Mouse (Mus musculus) lung, adult 2 months (tissue): Measurements from ENCODE around the gene Itgb8. TPM values are rescaled to one million over a fixed set of nuclear protein-coding genes. Genes with fewer than 3 reads are reported as not detected.

ENCODE experiments used
- DNase-seq: peaks from one replicate; pipeline ENCODE4 v3.0.0; 2022
- H3K4me1 ChIP-seq: fragments of 200-500 bp; 2 replicates; pipeline ENCODE4 v1.6.1; 2011; ENCODE audit warnings: low read length; ENCODE audit not compliant: control insufficient read depth, insufficient read depth
- H3K4me3 ChIP-seq: fragments of 200-500 bp; replicated peaks from 2 replicates; pipeline ENCODE3; 2011; ENCODE audit warnings: low read depth, mild to moderate bottlenecking, control low read depth, low read length; ENCODE audit errors: extremely low read depth
- CTCF ChIP-seq: fragments of 200-500 bp; IDR thresholded peaks from 2 replicates; pipeline ENCODE4 v1.5.1; 2011; ENCODE audit warnings: mild to moderate bottlenecking, low read length, control low read depth; ENCODE audit not compliant: insufficient read depth
- POLR2A ChIP-seq: fragments of 200-500 bp; IDR thresholded peaks from 2 replicates; pipeline ENCODE4 v1.6.1; 2011; ENCODE audit warnings: low read depth, mild to moderate bottlenecking, control low read depth, low read length, borderline replicate concordance; ENCODE audit errors: extremely low read depth
- WGBS: fragments of 180-500 bp; shearing (Covaris S2); methylation state at CpG from one replicate; pipeline ENCODE4 v1.1.7; 2018; 5-methylcytosine and 5-hydroxymethylcytosine counted together
- polyA plus RNA-seq: library from polyadenylated mRNA; depleted of rRNA; stranded (reverse); fragments of >200 nt; gene quantifications from 2 replicates; pipeline ENCODE4 v1.2.3, GENCODE M21; 2012; rRNA removed

Itgb8 gene
- 0.37 and 0.41 TPM in 2 replicates for polyA plus RNA-seq

DNA sequence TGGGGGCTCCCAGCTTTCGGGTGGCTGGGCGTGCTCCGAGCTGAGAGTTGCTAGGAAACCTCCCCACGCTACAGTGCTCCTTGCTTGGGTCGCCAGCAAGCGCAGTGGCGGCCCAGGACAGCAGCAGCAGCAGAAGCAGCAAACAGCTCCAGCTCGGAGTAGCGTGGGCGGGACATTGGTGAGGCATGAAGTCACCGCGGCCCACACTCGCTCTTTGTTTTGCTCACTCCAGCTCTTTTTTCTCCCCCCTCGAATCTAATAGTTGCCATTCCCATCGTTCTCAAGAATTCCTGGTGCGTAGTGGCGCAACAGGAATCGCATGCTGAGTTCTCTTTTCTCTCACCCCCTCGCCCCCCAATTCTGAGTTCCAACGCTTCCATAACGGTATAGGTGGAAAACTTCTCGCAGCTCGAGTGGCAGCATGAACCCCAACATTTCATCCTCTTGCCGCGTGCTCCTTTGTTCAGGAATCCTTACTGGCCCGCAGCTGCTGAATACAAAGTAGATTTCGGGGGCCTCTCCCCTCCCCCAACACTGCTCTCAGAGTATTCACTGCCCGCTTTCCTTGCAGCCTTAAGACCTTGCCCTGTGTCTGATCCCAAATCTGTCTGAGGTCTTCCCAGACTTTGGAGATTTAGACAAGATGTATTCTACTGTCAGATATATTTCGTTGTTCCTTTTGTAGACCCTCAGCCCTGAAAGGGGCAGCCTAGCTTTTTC is at the start of gene Itgb8:
TSS of gene Itgb8 (minus strand) at position 107 of the 720 bp plus-strand sequence.
- DNase-seq: no peak
- Histone ChIP-seq H3K4me3 (peak within 1 kb of the TSS; percentile 37), H3K4me1 (no peaks in the 10 kb centered on the region)
- WGBS: 6% methylated on average over 29 of the region's 29 CpGs
- TF ChIP-seq POLR2A (no peak), CTCF (no peak)

DNA sequence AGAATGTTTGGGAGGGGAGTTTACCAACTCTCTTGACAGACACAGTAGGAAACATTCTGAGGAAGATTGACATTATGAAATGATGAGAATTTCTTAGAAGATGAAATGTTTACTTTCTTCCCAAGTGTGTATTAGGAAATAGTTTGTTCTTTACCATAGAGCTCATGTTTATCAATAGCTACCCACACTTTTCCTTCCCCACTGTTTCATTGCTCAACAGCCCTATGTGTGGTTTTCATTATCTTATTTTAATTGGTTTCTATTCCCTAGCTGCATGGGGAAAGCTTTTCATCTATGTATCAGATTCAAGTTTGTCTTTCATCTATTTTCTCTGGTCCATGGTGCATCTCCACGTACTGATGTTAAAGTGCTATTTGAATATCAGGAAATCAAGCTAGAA is 37.7 kb upstream of the Itgb8 start:
- Histone ChIP-seq H3K4me3 (no peak overlapping the region), H3K4me1 (no peaks in the 10 kb centered on the region)
- WGBS: 82% methylated on average over 1 of the region's 1 CpGs
- no peak for DNase-seq
- TF ChIP-seq CTCF (no peak), POLR2A (no peak)

DNA sequence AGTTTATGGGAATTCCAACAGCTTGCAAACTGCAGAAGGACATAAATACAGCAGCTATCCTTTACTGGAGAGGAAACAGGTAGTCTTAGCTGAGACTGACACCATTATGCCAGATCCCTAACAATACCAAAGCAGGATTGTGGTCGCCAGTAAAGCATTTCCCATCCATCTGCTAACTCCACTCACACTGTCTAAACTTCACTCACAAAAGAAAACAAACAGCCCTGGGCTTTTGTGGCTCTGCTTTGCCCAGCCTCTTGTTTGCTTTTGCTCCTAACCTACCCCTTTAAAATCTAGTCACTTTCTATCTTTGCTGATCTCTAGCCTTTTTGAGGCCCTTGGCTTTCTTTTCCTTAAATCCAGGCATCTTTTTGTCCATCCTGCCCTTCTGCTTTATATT is 35.0 kb upstream of the Itgb8 start:
- TF ChIP-seq CTCF (no peak), POLR2A (no peak)
- WGBS: 23% methylated on average over 1 of the region's 1 CpGs
- Histone ChIP-seq H3K4me3 (no peak overlapping the region), H3K4me1 (no peaks in the 10 kb centered on the region)
- no peak for DNase-seq

DNA sequence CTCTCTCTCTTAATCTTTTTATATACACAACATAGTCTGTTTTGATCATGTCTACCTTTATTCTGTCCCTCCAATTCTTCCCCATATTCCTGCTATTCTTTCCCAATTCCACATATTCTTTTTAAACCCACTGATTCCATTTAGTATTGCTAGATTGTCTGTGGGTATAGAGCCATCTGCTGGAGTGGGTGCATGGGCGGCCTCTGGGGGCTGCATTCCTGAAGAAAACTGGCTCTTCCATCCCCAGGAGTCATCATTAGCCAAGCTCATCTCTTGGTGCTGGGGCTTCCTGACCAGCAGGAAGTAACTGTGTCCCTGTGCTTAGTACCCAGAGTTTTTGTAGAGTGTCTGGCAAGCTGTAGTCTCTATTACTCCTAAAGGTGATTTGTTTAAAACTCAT is 33.4 kb upstream of the Itgb8 start:
- DNase-seq: no peak
- TF ChIP-seq CTCF (no peak), POLR2A (no peak)
- H3K4me1 ChIP-seq: no peaks in the 10 kb centered on the region
- H3K4me3 ChIP-seq: no peak overlapping the region
- WGBS: 93% methylated on average over 1 of the region's 1 CpGs

DNA sequence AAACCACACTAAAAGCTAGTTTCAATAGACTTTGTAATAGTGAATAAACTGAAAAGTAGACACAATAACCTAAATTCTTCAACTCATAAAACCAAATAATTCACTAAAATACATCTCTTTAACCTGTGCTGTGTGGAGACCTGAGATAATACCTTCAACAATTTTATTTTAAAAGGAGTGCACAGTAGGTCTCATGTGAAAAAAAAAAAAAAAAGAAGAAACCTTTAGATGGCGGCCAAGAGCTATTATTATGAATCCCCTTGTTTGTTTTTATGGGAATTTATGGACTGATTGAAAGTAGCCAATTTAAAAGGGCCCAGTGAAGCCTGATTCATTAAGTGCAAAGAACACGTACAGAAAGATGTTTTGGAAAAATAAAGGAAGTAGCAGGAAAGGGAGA is 31.4 kb upstream of the Itgb8 start:
- no peak for TF ChIP-seq CTCF
- no peak for TF ChIP-seq POLR2A
- Histone ChIP-seq H3K4me1 (no peaks in the 10 kb centered on the region), H3K4me3 (no peak overlapping the region)
- 65% methylated on average over 2 of the region's 2 CpGs for WGBS
- no peak for DNase-seq

DNA sequence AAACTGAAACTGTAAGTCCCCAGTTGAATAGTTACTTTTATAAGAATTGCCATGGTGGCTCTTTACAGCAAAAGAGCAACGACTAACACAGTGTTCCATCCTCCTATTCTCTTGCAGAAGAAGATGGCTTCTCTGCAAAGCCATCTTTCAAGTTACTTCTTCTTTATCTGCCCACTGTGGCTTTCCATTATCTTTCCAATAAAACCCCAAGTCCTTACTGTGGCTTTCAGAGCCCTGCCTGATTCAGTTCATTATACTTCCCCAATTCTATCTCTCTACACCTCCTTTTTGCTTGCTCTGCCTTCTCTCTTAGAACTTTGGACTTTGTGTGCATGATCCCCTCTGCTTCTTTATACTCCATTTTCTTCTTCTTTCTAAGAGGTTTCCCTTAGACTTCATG is 30.1 kb upstream of the Itgb8 start:
- DNase-seq: no peak
- Histone ChIP-seq H3K4me1 (no peaks in the 10 kb centered on the region), H3K4me3 (no peak overlapping the region)
- 43% methylated on average over 1 of the region's 1 CpGs for WGBS
- TF ChIP-seq CTCF (no peak), POLR2A (no peak)

DNA sequence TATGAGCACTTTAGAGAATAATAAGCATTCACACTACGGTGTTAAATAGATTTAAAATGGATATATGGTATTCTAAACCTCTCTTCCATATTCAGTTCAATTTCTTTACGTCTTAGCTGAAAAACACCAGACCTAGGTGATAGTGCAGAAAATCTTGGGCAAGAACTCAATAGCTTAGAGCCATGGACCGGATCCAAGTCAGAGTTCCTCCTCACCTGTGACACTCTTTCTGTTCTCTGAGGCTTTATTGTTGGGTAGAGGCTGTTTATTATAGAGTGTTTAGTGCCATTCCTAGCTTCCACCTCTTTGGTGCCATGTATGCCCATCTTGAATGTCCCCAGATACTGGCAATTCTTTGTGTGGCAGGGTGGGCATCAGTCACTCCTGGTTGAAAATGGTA is 25.9 kb upstream of the Itgb8 start:
- TF ChIP-seq CTCF (no peak), POLR2A (no peak)
- Histone ChIP-seq H3K4me3 (no peak overlapping the region), H3K4me1 (no peaks in the 10 kb centered on the region)
- 94% methylated on average over 3 of the region's 3 CpGs for WGBS
- DNase-seq: no peak

DNA sequence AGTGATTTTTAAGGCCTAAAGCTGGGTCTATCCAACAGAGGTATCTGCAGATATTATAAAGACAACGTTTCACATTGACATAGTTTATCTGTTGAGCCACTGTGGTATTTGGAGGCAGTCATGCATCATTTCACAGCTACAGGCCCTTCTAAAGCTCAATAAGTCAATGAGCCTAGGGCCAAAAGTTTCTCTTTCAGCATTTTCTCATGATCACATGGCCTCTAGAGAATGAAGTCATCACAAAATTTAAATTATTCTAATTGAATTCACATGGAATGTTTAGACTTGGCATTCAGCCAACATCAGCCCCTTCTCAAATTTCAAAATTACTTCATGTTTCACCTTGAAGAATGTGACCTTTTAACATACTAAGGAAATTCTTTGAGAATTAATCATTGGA is 10.0 kb upstream of the Itgb8 start:
- TF ChIP-seq CTCF: no peak
- no peak for TF ChIP-seq POLR2A
- WGBS: 27% methylated on average over 1 of the region's 1 CpGs
- no peaks in the 10 kb centered on the region for H3K4me1 ChIP-seq
- DNase-seq: no peak
- no peak overlapping the region for H3K4me3 ChIP-seq

DNA sequence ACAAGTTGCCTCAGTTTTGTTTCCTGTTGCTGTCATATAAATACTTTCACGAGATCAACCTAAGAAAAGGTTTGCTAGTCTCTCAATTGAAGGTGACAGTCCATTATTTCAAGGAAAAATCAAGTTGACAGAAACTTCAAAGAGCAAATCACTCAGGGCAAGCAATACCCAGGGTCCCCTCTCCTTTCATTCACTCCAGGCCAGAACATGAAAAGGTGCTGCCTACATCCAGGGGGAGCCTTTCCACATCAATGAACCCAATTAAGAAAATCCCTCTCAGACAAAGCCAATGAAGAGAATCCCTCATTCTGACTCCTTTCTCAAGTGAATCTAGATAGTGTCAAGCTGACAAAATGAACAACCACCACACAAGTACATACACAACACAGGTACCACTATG is 2.5 kb upstream of the Itgb8 start:
- 48% methylated on average over 1 of the region's 1 CpGs for WGBS

More for the DNA sequence above, 2.5 kb upstream of the Itgb8 start:
- DNase-seq: no peak
- H3K4me1 ChIP-seq: no peaks in the 10 kb centered on the region
- H3K4me3 ChIP-seq: no peak overlapping the region
- TF ChIP-seq CTCF: no peak
- no peak for TF ChIP-seq POLR2A
